Mouse (Mus musculus) liver, embryonic 12.5 days (tissue): ENCODE data around the gene Myo19. TPM values are rescaled to one million over a fixed set of nuclear protein-coding genes. Genes with fewer than 3 reads are reported as not detected.

Experiments used
- ATAC-seq: fragments of 200-750 bp; cut with Nextera tagmentation; 2 replicates; pipeline ENCODE4 v1.8.0; 2017; ENCODE audit warnings: moderate number of reproducible peaks, mild to moderate bottlenecking, moderate library complexity
- H3K27ac ChIP-seq: fragments of 300-500 bp; sonication (generic); 2 replicates; pipeline ENCODE4 v1.5.1; 2016; ENCODE audit warnings: mild to moderate bottlenecking
- H3K27me3 ChIP-seq: fragments of 300-500 bp; sonication (generic); replicated peaks from 2 replicates; pipeline ENCODE4 v1.6.1; 2016; ENCODE audit warnings: mild to moderate bottlenecking, moderate library complexity
- H3K36me3 ChIP-seq: fragments of 300-500 bp; sonication (generic); 2 replicates; pipeline ENCODE4 v1.6.1; 2016; ENCODE audit warnings: mild to moderate bottlenecking, moderate library complexity
- H3K4me1 ChIP-seq: fragments of 300-500 bp; sonication (generic); 2 replicates; pipeline ENCODE4 v1.6.1; 2016
- H3K4me2 ChIP-seq: fragments of 300-500 bp; sonication (generic); 2 replicates; pipeline ENCODE4 v1.6.1; 2016; ENCODE audit warnings: mild to moderate bottlenecking, moderate library complexity
- H3K4me3 ChIP-seq: fragments of 300-500 bp; sonication (generic); 2 replicates; pipeline ENCODE4 v1.5.1; 2016; ENCODE audit warnings: mild to moderate bottlenecking, moderate library complexity
- H3K9ac ChIP-seq: fragments of 300-500 bp; sonication (generic); 2 replicates; pipeline ENCODE4 v1.6.1; 2016; ENCODE audit warnings: mild to moderate bottlenecking, moderate library complexity
- H3K9me3 ChIP-seq: fragments of 300-500 bp; sonication (generic); replicated peaks from 2 replicates; pipeline ENCODE4 v1.6.1; 2016; ENCODE audit warnings: mild to moderate bottlenecking, moderate library complexity
- WGBS: fragments of 180-500 bp; shearing (Covaris S2); methylation state at CpG from one replicate; pipeline ENCODE4 v1.1.7; 2016; ENCODE audit not compliant: insufficient replicate concordance; 5-methylcytosine and 5-hydroxymethylcytosine counted together
- polyA plus RNA-seq: library from polyadenylated mRNA; unstranded; fragments of >200 nt; fragmentation: Nextera tagmentation; extraction: Ambion mirVana; gene quantifications from 2 replicates; pipeline ENCODE4 v1.2.1, GENCODE M21; 2016

The Myo19 gene
- polyA plus RNA-seq, 1 experiment from 2014 or later, result 7.6 TPM

- Histone ChIP-seq H3K4me2 (no peak overlapping the region), H3K4me3 (no peak overlapping the region), H3K27ac (no peak overlapping the region), H3K9ac (no peak overlapping the region), H3K9me3 (no peaks in the 10 kb centered on the region), H3K4me1 (peaks cover 26% of the 10 kb centered on the region), H3K27me3 (0 out of 2 replicates have a peak, but pooled peaks cover 14% of the 10 kb centered on the region), H3K36me3 (no peaks in the 10 kb centered on the region)
- ATAC-seq, result no peak
- WGBS, result 52% methylated on average over 7 of the region's 7 CpGs
Observed at GRCm38 (mm10) chr11:84919951-84920350, 40.0 kb downstream of the Myo19 start.

- H3K4me1 ChIP-seq, result peaks cover 20% of the 10 kb centered on the region
- H3K4me2 ChIP-seq, result no peak overlapping the region
- H3K36me3 ChIP-seq, result no peaks in the 10 kb centered on the region
- H3K27me3 ChIP-seq, result 0 out of 2 replicates have a peak, but pooled peaks cover 14% of the 10 kb centered on the region
- no peak overlapping the region for H3K4me3 ChIP-seq
- WGBS, result 68% methylated on average over 8 of the region's 8 CpGs
- no peak overlapping the region for H3K27ac ChIP-seq
- no peak overlapping the region for H3K9ac ChIP-seq
- no peaks in the 10 kb centered on the region for H3K9me3 ChIP-seq
- no peak for ATAC-seq
Observed at GRCm38 (mm10) chr11:84920981-84921380, 41.0 kb downstream of the Myo19 start.

GRCm38 (mm10) chr11:84932261-84932660 is 52.3 kb downstream of the Myo19 start:
- Histone ChIP-seq H3K27ac (no peak overlapping the region), H3K4me3 (no peak overlapping the region), H3K4me2 (no peak overlapping the region), H3K36me3 (no peaks in the 10 kb centered on the region), H3K27me3 (0 out of 2 replicates have a peak, but pooled peaks cover 7% of the 10 kb centered on the region), H3K9me3 (no peaks in the 10 kb centered on the region), H3K9ac (no peak overlapping the region), H3K4me1 (no peaks in the 10 kb centered on the region)
- ATAC-seq, result no peak
- WGBS, result 17% methylated on average over 6 of the region's 6 CpGs

GRCm38 (mm10) chr11:84939508-84940053 is 59.6 kb downstream of the Myo19 start:
- WGBS, result 50% methylated on average over 8 of the region's 8 CpGs
- no peak overlapping the region for H3K4me3 ChIP-seq
- H3K4me2 ChIP-seq, result no peak overlapping the region
- no peaks in the 10 kb centered on the region for H3K36me3 ChIP-seq
- peaks cover 7% of the 10 kb centered on the region; the same call in 1 of the 2 replicates for H3K4me1 ChIP-seq
- H3K9me3 ChIP-seq, result no peaks in the 10 kb centered on the region
- H3K27me3 ChIP-seq, result peaks cover 36% of the 10 kb centered on the region
- H3K9ac ChIP-seq, result no peak overlapping the region
- ATAC-seq, result no peak
- no peak overlapping the region for H3K27ac ChIP-seq

- Histone ChIP-seq H3K36me3 (no peaks in the 10 kb centered on the region), H3K27ac (no peak overlapping the region), H3K4me3 (no peak overlapping the region), H3K9me3 (no peaks in the 10 kb centered on the region), H3K27me3 (peaks cover 41% of the 10 kb centered on the region), H3K4me2 (no peak overlapping the region), H3K4me1 (peaks cover 7% of the 10 kb centered on the region; the same call in 1 of the 2 replicates), H3K9ac (no peak overlapping the region)
- ATAC-seq, result no peak
- WGBS, result 69% methylated on average over 10 of the region's 10 CpGs
Observed at GRCm38 (mm10) chr11:84940140-84940539, 60.2 kb downstream of the Myo19 start.

GRCm38 (mm10) chr11:84943948-84944347 is 64.0 kb downstream of the Myo19 start:
- Histone ChIP-seq H3K4me2 (peak overlapping the region; percentile 22), H3K4me1 (peaks cover 7% of the 10 kb centered on the region; the same call in 1 of the 2 replicates), H3K9me3 (no peaks in the 10 kb centered on the region), H3K36me3 (no peaks in the 10 kb centered on the region), H3K9ac (no peak overlapping the region), H3K27ac (0 out of 2 replicates have a peak overlapping the region, but pooled peaks have one; percentile 11), H3K4me3 (no peak overlapping the region), H3K27me3 (peaks cover 63% of the 10 kb centered on the region)
- WGBS, result 1% methylated on average over 15 of the region's 15 CpGs
- ATAC-seq, result 0 out of 2 replicates have a peak, but pooled peaks have one; percentile 27

GRCm38 (mm10) chr11:84944639-84945435 is 64.9 kb downstream of the Myo19 start:
- 10% methylated on average over 12 of the region's 12 CpGs for WGBS
- no peak for ATAC-seq
- Histone ChIP-seq H3K27me3 (peaks cover 59% of the 10 kb centered on the region), H3K9ac (no peak overlapping the region), H3K4me3 (no peak overlapping the region), H3K36me3 (no peaks in the 10 kb centered on the region), H3K4me1 (peaks cover 7% of the 10 kb centered on the region; the same call in 1 of the 2 replicates), H3K4me2 (peak overlapping the region; percentile 22), H3K27ac (no peak overlapping the region), H3K9me3 (no peaks in the 10 kb centered on the region)

GRCm38 (mm10) chr11:84945841-84946240 is 65.9 kb downstream of the Myo19 start:
- WGBS, result 26% methylated on average over 3 of the region's 3 CpGs
- H3K27me3 ChIP-seq, result peaks cover 51% of the 10 kb centered on the region
- peaks cover 7% of the 10 kb centered on the region; the same call in 1 of the 2 replicates for H3K4me1 ChIP-seq
- H3K27ac ChIP-seq, result no peak overlapping the region
- no peak overlapping the region for H3K4me3 ChIP-seq
- no peaks in the 10 kb centered on the region for H3K9me3 ChIP-seq
- no peak overlapping the region for H3K9ac ChIP-seq
- no peak for ATAC-seq
- no peaks in the 10 kb centered on the region for H3K36me3 ChIP-seq
- no peak overlapping the region for H3K4me2 ChIP-seq

- peaks cover 57% of the 10 kb centered on the region for H3K27me3 ChIP-seq
- H3K9ac ChIP-seq, result no peak overlapping the region
- WGBS, result 66% methylated on average over 6 of the region's 6 CpGs
- no peak overlapping the region for H3K4me3 ChIP-seq
- no peak for ATAC-seq
- no peak overlapping the region for H3K4me2 ChIP-seq
- H3K27ac ChIP-seq, result no peak overlapping the region
- peaks cover 7% of the 10 kb centered on the region; the same call in 1 of the 2 replicates for H3K4me1 ChIP-seq
- no peaks in the 10 kb centered on the region for H3K36me3 ChIP-seq
- H3K9me3 ChIP-seq, result no peaks in the 10 kb centered on the region
Observed at GRCm38 (mm10) chr11:84947206-84947605, 67.3 kb downstream of the Myo19 start.

- Histone ChIP-seq H3K9ac (no peak overlapping the region), H3K27ac (no peak overlapping the region), H3K27me3 (peaks cover 55% of the 10 kb centered on the region), H3K4me1 (peaks cover 7% of the 10 kb centered on the region; the same call in 1 of the 2 replicates), H3K4me2 (no peak overlapping the region), H3K36me3 (no peaks in the 10 kb centered on the region), H3K9me3 (no peaks in the 10 kb centered on the region), H3K4me3 (no peak overlapping the region)
- WGBS, result 48% methylated on average over 3 of the region's 3 CpGs
- no peak for ATAC-seq
Observed at GRCm38 (mm10) chr11:84948114-84948513, 68.2 kb downstream of the Myo19 start.

GRCm38 (mm10) chr11:84948526-84948925 is 68.6 kb downstream of the Myo19 start:
- no peak overlapping the region for H3K4me3 ChIP-seq
- H3K9ac ChIP-seq, result no peak overlapping the region
- 38% methylated on average over 3 of the region's 3 CpGs for WGBS
- no peaks in the 10 kb centered on the region for H3K9me3 ChIP-seq
- no peaks in the 10 kb centered on the region for H3K36me3 ChIP-seq
- ATAC-seq, result no peak
- peaks cover 4% of the 10 kb centered on the region; the same call in 1 of the 2 replicates for H3K4me1 ChIP-seq
- no peak overlapping the region for H3K27ac ChIP-seq
- no peak overlapping the region for H3K4me2 ChIP-seq
- peaks cover 55% of the 10 kb centered on the region for H3K27me3 ChIP-seq

- H3K9ac ChIP-seq, result no peak overlapping the region
- no peak overlapping the region for H3K27ac ChIP-seq
- H3K4me3 ChIP-seq, result no peak overlapping the region
- no peaks in the 10 kb centered on the region for H3K36me3 ChIP-seq
- 53% methylated on average over 2 of the region's 2 CpGs for WGBS
- H3K4me2 ChIP-seq, result no peak overlapping the region
- ATAC-seq, result no peak
- peaks cover 48% of the 10 kb centered on the region for H3K27me3 ChIP-seq
- 0 out of 2 replicates have a peak, but pooled peaks cover 1% of the 10 kb centered on the region for H3K4me1 ChIP-seq
- no peaks in the 10 kb centered on the region for H3K9me3 ChIP-seq
Observed at GRCm38 (mm10) chr11:84952611-84953010, 72.7 kb downstream of the Myo19 start.
